8 mouse cellular contexts compared by ENCODE assay signal in the genomic region with DNA sequence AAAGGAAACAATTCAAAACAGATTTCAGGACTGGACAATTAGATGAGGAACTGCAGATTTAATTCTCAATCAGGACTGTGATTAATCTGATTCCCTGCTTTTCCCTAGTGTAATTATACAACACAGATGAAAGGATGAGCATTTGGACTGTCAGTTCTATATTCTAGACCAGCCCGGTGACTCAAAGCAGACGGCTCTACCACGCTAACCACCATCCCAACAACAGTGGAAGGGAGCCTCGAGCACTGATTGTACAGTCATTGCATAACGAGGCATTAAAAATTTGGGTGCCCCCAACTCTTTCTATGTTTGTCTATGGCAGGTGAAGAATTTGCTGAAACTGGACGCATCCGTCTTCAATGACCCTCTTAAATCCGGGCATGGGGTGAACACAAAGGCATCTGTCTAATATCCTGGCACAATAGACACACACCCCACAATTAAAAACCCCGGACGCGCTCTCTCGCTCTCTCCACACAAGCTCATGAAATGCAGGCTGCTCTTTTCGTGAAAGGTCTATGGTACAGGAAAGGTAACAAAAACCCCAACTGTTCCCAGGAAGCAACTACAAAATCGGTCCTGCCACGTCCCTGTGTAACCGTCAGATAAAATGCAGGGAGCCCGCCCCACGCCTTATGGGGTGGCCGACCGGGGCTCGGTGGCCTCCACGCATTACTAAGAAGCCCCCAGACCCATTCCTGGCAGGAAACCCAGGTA. TPM values are rescaled to one million over a fixed set of nuclear protein-coding genes. Genes with fewer than 3 reads are reported as not detected.
A peak's percentile ranks its signal among the peaks of the same experiment; 100 is the strongest.
DNase-seq lines count a peak whose midpoint lies in the region; ATAC-seq lines count a peak whose summit lies in the region.

No protein-coding gene starts in this region.

- peaks cover 23% of the 10 kb centered on the region for H3K27me3 ChIP-seq in erythroblast, embryonic 14.5 days (ENCODE audit: control insufficient read depth)
- no peaks in the 10 kb centered on the region for H3K27me3 ChIP-seq in forebrain, embryonic 13.5 days
- H3K27me3 ChIP-seq in hindbrain, embryonic 14.5 days (ENCODE audit: control insufficient read depth, insufficient read depth, low read length) = no peaks in the 10 kb centered on the region
- H3K27me3 ChIP-seq in midbrain, embryonic 12.5 days = no peaks in the 10 kb centered on the region

- H3K4me2 ChIP-seq in forebrain, embryonic 13.5 days = peak overlapping the region; percentile 56
- peak overlapping the region; percentile 46 for H3K4me2 ChIP-seq in hindbrain, embryonic 14.5 days (replicated peaks)
- peak overlapping the region; percentile 47 for H3K4me2 ChIP-seq in midbrain, embryonic 12.5 days (replicated peaks)

- peak overlapping the region; percentile 71 for H3K4me3 ChIP-seq in erythroblast, embryonic 14.5 days (replicated peaks)
- H3K4me3 ChIP-seq in forebrain, embryonic 13.5 days = peak overlapping the region; percentile 57
- H3K4me3 ChIP-seq in hindbrain, embryonic 14.5 days (replicated peaks; ENCODE audit: low read length) = peak overlapping the region; percentile 63
- peak overlapping the region; percentile 59 for H3K4me3 ChIP-seq in midbrain, embryonic 12.5 days

- no peaks in the 10 kb centered on the region for H3K36me3 ChIP-seq in erythroblast, embryonic 14.5 days (ENCODE audit: control insufficient read depth)
- no peaks in the 10 kb centered on the region for H3K36me3 ChIP-seq in forebrain, embryonic 13.5 days (ENCODE audit: poor library complexity, severe bottlenecking)
- no peaks in the 10 kb centered on the region for H3K36me3 ChIP-seq in hindbrain, embryonic 14.5 days (replicated peaks; ENCODE audit: control insufficient read depth, insufficient read depth)
- no peaks in the 10 kb centered on the region for H3K36me3 ChIP-seq in midbrain, embryonic 12.5 days

- DNase-seq in NIH3T3 (ENCODE audit: low read depth) = peak; percentile 33
- peak; percentile 44 for DNase-seq in hindbrain, embryonic 14.5 days (ENCODE audit: low spot score)
- DNase-seq in left cerebral cortex, postnatal 25 days (ENCODE audit: low spot score in 2 of 2) = peak; percentile 31 to 37
- DNase-seq in testis, postnatal 14 days (ENCODE audit: low spot score) = peak; percentile 3

- peak overlapping the region; percentile 78 for H3K9ac ChIP-seq in forebrain, embryonic 13.5 days
- peak overlapping the region; percentile 85 for H3K9ac ChIP-seq in hindbrain, embryonic 14.5 days
- H3K9ac ChIP-seq in midbrain, embryonic 12.5 days (replicated peaks) = peak overlapping the region; percentile 73

- H3K4me1 ChIP-seq in erythroblast, embryonic 14.5 days (ENCODE audit: control insufficient read depth) = peaks cover 25% of the 10 kb centered on the region
- H3K4me1 ChIP-seq in forebrain, embryonic 13.5 days = 0 out of 2 replicates have a peak, but pooled peaks cover 4% of the 10 kb centered on the region
- peaks cover 5% of the 10 kb centered on the region; the same call in 1 of the 2 replicates for H3K4me1 ChIP-seq in hindbrain, embryonic 14.5 days (replicated peaks; ENCODE audit: control insufficient read depth, insufficient read depth, low read length)
- 0 out of 2 replicates have a peak, but pooled peaks cover 4% of the 10 kb centered on the region for H3K4me1 ChIP-seq in midbrain, embryonic 12.5 days

- 24% methylated on average over 22 of the region's 22 CpGs for WGBS in forebrain, embryonic 13.5 days
- 26% methylated on average over 22 of the region's 22 CpGs for WGBS in hindbrain, embryonic 14.5 days
- 30% methylated on average over 22 of the region's 22 CpGs for WGBS in midbrain, embryonic 12.5 days

- H3K27ac ChIP-seq in forebrain, embryonic 13.5 days = peak overlapping the region; percentile 92
- peak overlapping the region; percentile 96 for H3K27ac ChIP-seq in hindbrain, embryonic 14.5 days
- peak overlapping the region; percentile 93 for H3K27ac ChIP-seq in midbrain, embryonic 12.5 days (replicated peaks)

- ATAC-seq in erythroblast, adult 5-6 weeks (replicated peaks; ENCODE audit: low FRiP score, poor library complexity, severe bottlenecking) = no peak
- no peak; the same call in 1 of the 2 replicates for ATAC-seq in forebrain, embryonic 13.5 days
- ATAC-seq in hindbrain, embryonic 14.5 days (ENCODE audit: low FRiP score) = 0 out of 2 replicates have a peak, but pooled peaks have one; percentile 4
- ATAC-seq in midbrain, embryonic 12.5 days (ENCODE audit: low FRiP score, low read depth) = no peak

- intact Hi-C loops in left cerebral cortex, postnatal 25 days (cut with DNase I) = loop anchor here (2.0 to 5.0 kb wide), 3 partner anchors 113 to 417 kb away; no protein-coding TSS in a partner anchor

- H3K9me3 ChIP-seq in erythroblast, embryonic 14.5 days (ENCODE audit: control insufficient read depth, low read length) = peaks cover 9% of the 10 kb centered on the region
- no peaks in the 10 kb centered on the region for H3K9me3 ChIP-seq in forebrain, embryonic 13.5 days (replicated peaks)
- H3K9me3 ChIP-seq in hindbrain, embryonic 14.5 days (ENCODE audit: control insufficient read depth, low read length) = no peaks in the 10 kb centered on the region
- H3K9me3 ChIP-seq in midbrain, embryonic 12.5 days = no peaks in the 10 kb centered on the region

RNA-seq across cellular contexts. Expression of a gene that starts 5.9 kb away (rescaled TPM):
- 0.15 TPM in 1 of 2 replicates, not detected in the other for polyA plus RNA-seq in erythroblast, embryonic 14.5 days (2012)
- total RNA-seq in erythroblast, adult 5-6 weeks (2015; ENCODE audit: low replicate concordance) = 5.4 and 25.0 TPM in 2 replicates
- 4.1 and 4.3 TPM in 2 replicates for total RNA-seq in erythroblast, adult 5-6 weeks (2017; ENCODE audit: low replicate concordance)
- 29.4 and 31.2 TPM in 2 replicates for polyA plus RNA-seq in forebrain, embryonic 13.5 days (2015; fragmentation: Nextera tagmentation; extraction: Ambion mirVana)
- 58.7 and 61.7 TPM in 2 replicates for polyA plus RNA-seq in hindbrain, embryonic 14.5 days (2014; fragmentation: Nextera tagmentation; extraction: Ambion mirVana)
- 100 to 1,000 TPM; 123 to 128 TPM for total RNA-seq in left cerebral cortex, postnatal 25 days (2021)
- 23.5 and 25.2 TPM in 2 replicates for polyA plus RNA-seq in midbrain, embryonic 12.5 days (2016; fragmentation: Nextera tagmentation; extraction: Ambion mirVana)

Comparison
In these comparisons a context has a peak if more than half of its experiments do, and no peak if none do; other contexts are left out.
1. RNA of a gene that starts 5.9 kb away (polyA plus RNA-seq): 58.7 to 61.7 TPM in hindbrain, embryonic 14.5 days, 29.4 to 31.2 TPM in forebrain, embryonic 13.5 days and 23.5 to 25.2 TPM in midbrain, embryonic 12.5 days; 0.15 TPM in erythroblast, embryonic 14.5 days; every median in the first group is over 10 times any median in the second.
2. Peak in every context shown above with its lines, with median percentiles within 50 percentile points of each other: H3K4me3 ChIP-seq, DNase-seq, H3K27ac ChIP-seq, H3K4me2 ChIP-seq and H3K9ac ChIP-seq.